Mouse (Mus musculus) small intestine, adult 2 months (tissue): ENCODE measurements around the gene Tprg.

Experiments
- CTCF ChIP-seq: fragments of 200-500 bp; IDR thresholded peaks from 2 replicates; pipeline ENCODE4 v1.5.1; 2012; ENCODE audit warnings: low read depth, mild to moderate bottlenecking, control low read depth, inconsistent platforms, low read length, moderate library complexity, mixed read lengths; ENCODE audit not compliant: insufficient replicate concordance, insufficient read length; ENCODE audit errors: extremely low read depth
- POLR2A ChIP-seq: fragments of 200-500 bp; IDR thresholded peaks from 2 replicates; pipeline ENCODE4 v1.6.1; 2012; ENCODE audit warnings: low read depth, mild to moderate bottlenecking, control low read depth, inconsistent platforms, low read length, moderate library complexity

DNA sequence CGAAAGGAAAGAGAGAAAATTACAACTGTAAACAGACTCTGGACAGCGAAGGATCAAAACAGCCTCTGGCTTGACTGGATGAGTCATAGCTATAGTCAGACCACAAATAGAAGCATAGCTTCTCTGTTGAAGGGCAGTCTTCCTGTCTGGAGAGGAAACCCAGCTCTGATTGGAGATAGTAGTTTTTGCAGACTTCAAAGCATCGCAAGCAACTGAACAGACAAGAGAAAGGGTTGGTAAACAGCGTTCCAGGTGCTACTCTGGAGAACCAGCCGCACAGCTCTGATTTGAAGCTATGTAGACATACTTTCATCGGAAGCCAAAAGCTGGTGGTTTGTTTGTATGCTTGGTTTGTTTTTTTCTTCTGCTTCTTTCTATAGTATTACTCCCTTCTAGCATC is 37.7 kb upstream of the Tprg start:
- TF ChIP-seq CTCF: no peak
- TF ChIP-seq POLR2A: no peak
